Mouse (Mus musculus): ENCODE data around the gene Dact2. TPM values are rescaled to one million over a fixed set of nuclear protein-coding genes. Genes with fewer than 3 reads are reported as not detected.

Gene Dact2
- polyA plus RNA-seq, 1 experiment from 2014 or later = 3.7 TPM

DNA sequence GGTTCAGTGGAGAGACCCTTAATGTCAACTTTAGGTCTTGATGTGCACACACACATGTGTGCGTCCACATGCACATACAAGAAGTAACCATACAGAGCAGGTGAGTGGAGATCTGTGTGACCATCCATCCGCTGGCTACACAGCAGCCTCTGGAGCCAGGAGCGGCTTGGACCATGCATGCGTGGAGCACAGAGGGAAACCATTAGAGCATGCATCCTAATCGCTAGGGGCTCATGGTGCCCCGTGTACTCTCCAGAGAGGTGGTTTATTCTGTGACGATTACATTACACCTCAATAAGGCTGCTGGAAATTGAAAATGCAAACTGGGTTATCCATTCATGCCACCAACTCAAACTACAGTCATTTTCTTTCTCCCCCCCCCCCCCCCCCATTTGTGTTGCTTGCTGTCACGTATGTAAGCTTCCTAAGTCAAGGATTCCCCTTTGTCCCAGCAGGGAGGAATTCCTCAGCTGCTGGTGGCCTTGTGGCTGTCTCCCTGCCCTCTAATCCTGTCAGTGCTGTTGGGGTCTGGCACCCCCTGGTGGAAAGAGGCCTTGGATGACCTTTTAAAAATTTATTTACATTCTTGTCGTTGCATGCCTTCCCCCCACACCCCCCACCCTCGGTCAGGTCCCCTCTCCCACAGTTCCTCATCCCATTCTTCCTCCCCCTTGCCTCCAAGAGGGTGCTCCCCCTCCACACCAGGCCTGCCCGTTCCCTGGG is 17.9 kb upstream of the Dact2 start:
- Histone ChIP-seq H3K27ac (ENCODE audit: low read depth, low read length) (no peak overlapping the region), H3K36me3 (ENCODE audit: control insufficient read depth, insufficient read depth, low read length) (no peaks in the 10 kb centered on the region), H3K27me3 (replicated peaks; ENCODE audit: control insufficient read depth, insufficient read depth, low read length) (no peaks in the 10 kb centered on the region), H3K4me2 (ENCODE audit: low read length) (no peak overlapping the region), H3K9me3 (ENCODE audit: control insufficient read depth, low read length) (no peaks in the 10 kb centered on the region), H3K4me3 (ENCODE audit: low read length) (no peak overlapping the region), H3K4me1 (ENCODE audit: control insufficient read depth, insufficient read depth, low read depth, low read length) (no peaks in the 10 kb centered on the region), H3K9ac (ENCODE audit: low read depth, low read length) (no peak overlapping the region)
- ATAC-seq = no peak
- 36% methylated on average over 11 of the region's 11 CpGs for WGBS

DNA sequence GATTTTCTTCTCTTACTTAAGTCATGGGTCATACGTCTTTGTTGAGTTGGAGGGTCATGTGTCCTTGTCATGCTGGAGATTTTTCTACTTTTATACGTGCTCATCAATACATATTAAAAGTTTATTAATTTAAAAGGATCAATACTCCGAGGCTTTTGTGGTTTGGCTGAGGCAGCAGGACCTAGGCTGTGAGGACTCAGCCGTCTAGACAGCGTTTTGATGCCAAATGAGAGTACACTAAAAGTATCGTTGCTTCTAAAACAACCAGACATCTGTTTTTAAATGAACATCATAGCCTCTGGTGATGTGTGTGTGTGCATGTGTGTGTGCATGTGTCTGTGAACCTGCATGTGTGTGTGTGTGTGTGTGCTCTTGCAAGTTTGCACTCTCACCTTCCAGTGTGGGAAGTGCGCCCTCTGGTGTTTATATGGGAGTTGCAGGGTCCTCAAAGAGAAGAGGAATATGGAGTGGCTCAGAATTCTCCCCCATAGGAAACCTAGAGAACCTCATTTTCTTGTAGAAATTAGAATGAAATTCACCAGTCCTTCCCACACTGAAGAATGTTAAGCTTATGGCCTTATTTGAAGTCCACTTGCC is 16.6 kb upstream of the Dact2 start:
- no peaks in the 10 kb centered on the region for H3K27me3 ChIP-seq (replicated peaks; ENCODE audit: control insufficient read depth, insufficient read depth, low read length)
- no peak overlapping the region for H3K9ac ChIP-seq (ENCODE audit: low read depth, low read length)
- H3K27ac ChIP-seq (ENCODE audit: low read depth, low read length) = no peak overlapping the region
- no peaks in the 10 kb centered on the region for H3K9me3 ChIP-seq (ENCODE audit: control insufficient read depth, low read length)
- ATAC-seq = peak; percentile 30; the same call in 1 of the 2 replicates
- no peak overlapping the region for H3K4me2 ChIP-seq (ENCODE audit: low read length)
- no peaks in the 10 kb centered on the region for H3K36me3 ChIP-seq (ENCODE audit: control insufficient read depth, insufficient read depth, low read length)
- no peaks in the 10 kb centered on the region for H3K4me1 ChIP-seq (ENCODE audit: control insufficient read depth, insufficient read depth, low read depth, low read length)
- WGBS = 62% methylated on average over 7 of the region's 7 CpGs
- no peak overlapping the region for H3K4me3 ChIP-seq (ENCODE audit: low read length)

DNA sequence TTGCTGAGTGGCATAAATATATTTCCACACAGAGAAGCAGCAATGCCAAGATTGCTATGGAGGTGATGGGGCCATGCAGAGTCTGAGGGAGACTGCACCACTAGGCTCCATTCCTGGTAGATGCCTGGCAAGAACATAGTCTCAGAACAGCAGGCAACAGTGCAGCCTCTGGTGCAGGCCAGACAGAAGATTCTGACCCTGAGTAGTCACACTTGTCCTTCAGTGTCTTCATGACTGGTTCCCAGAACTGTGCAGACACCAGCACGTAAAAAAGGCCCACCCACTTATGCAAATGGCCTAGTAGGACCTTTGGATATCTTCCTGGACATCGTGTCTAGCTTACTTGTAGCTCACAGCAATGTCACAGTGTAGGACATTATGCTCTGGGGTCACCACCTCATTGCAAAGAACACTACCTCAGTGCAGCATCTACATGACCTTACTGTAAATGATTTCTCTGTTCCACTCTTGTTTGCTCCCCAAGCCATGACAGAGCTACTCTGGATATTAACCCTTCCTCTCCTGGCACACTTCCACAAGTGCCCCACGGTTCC is 9.9 kb upstream of the Dact2 start:
- Histone ChIP-seq H3K4me1 (ENCODE audit: control insufficient read depth, insufficient read depth, low read depth, low read length) (no peaks in the 10 kb centered on the region), H3K4me2 (ENCODE audit: low read length) (no peak overlapping the region), H3K27me3 (replicated peaks; ENCODE audit: control insufficient read depth, insufficient read depth, low read length) (no peaks in the 10 kb centered on the region), H3K4me3 (ENCODE audit: low read length) (no peak overlapping the region), H3K9ac (ENCODE audit: low read depth, low read length) (no peak overlapping the region), H3K36me3 (ENCODE audit: control insufficient read depth, insufficient read depth, low read length) (no peaks in the 10 kb centered on the region), H3K9me3 (ENCODE audit: control insufficient read depth, low read length) (no peaks in the 10 kb centered on the region), H3K27ac (ENCODE audit: low read depth, low read length) (no peak overlapping the region)
- ATAC-seq = no peak
- WGBS = 73% methylated on average over 3 of the region's 3 CpGs

DNA sequence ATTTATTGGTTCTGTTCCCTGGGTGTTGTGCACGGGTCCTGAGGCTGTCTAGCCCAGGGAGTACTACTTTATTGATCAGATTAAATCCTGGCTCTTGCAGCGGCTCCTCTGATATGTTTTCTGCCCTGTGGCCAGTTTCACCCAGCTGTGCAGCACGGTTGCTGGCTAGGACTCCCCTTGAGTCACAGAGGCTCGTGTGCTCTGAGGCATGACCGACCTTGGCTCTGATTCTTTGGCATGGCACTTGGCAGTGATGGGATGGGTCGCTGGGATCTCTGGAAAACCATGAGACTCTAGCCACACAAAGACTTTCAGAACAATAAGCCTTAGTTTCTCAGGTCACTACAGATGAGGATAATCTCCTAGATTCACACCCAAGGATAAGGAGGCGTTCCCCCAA is 8.7 kb upstream of the Dact2 start:
- WGBS = 63% methylated on average over 7 of the region's 7 CpGs

DNA sequence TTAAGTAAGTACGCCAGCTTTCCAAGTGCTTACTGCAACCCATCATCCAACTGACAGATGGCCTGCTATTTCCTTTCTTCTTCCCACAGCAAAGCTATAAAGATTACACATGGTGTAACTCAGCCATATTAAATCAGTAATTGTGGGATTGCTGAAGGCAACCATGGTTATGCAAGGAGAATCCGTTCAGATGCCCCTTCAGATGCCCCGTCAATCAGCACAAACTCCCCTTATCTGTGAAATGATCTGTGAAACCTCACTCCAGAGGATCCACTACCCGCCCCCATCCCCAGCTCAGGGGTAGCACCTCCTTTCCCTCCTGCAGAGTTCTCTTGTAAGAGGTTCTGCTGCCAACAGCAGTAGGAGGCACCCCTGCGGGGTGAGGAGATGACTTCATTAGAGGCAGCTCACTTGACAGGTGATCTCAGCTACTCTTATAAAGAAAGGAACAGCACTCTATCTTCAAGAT is 3.0 kb upstream of the Dact2 start:
- H3K9ac ChIP-seq (ENCODE audit: low read depth, low read length) = no peak overlapping the region
- H3K4me3 ChIP-seq (ENCODE audit: low read length) = no peak overlapping the region
- ATAC-seq = no peak
- peaks cover 17% of the 10 kb centered on the region for H3K27me3 ChIP-seq (replicated peaks; ENCODE audit: control insufficient read depth, insufficient read depth, low read length)
- no peak overlapping the region for H3K4me2 ChIP-seq (ENCODE audit: low read length)
- no peaks in the 10 kb centered on the region for H3K9me3 ChIP-seq (ENCODE audit: control insufficient read depth, low read length)
- 20% methylated on average over 5 of the region's 5 CpGs for WGBS
- no peak overlapping the region for H3K27ac ChIP-seq (ENCODE audit: low read depth, low read length)
- H3K4me1 ChIP-seq (ENCODE audit: control insufficient read depth, insufficient read depth, low read depth, low read length) = peaks cover 11% of the 10 kb centered on the region
- no peaks in the 10 kb centered on the region for H3K36me3 ChIP-seq (ENCODE audit: control insufficient read depth, insufficient read depth, low read length)

More for the DNA sequence above, 8.7 kb upstream of the Dact2 start:
- H3K4me1 ChIP-seq (ENCODE audit: control insufficient read depth, insufficient read depth, low read depth, low read length) = no peaks in the 10 kb centered on the region
- H3K27ac ChIP-seq (ENCODE audit: low read depth, low read length) = no peak overlapping the region
- H3K27me3 ChIP-seq (replicated peaks; ENCODE audit: control insufficient read depth, insufficient read depth, low read length) = 0 out of 2 replicates have a peak, but pooled peaks cover 2% of the 10 kb centered on the region
- H3K36me3 ChIP-seq (ENCODE audit: control insufficient read depth, insufficient read depth, low read length) = no peaks in the 10 kb centered on the region
- H3K9ac ChIP-seq (ENCODE audit: low read depth, low read length) = no peak overlapping the region
- no peak overlapping the region for H3K4me3 ChIP-seq (ENCODE audit: low read length)
- H3K4me2 ChIP-seq (ENCODE audit: low read length) = no peak overlapping the region
- no peak for ATAC-seq
- no peaks in the 10 kb centered on the region for H3K9me3 ChIP-seq (ENCODE audit: control insufficient read depth, low read length)

DNA sequence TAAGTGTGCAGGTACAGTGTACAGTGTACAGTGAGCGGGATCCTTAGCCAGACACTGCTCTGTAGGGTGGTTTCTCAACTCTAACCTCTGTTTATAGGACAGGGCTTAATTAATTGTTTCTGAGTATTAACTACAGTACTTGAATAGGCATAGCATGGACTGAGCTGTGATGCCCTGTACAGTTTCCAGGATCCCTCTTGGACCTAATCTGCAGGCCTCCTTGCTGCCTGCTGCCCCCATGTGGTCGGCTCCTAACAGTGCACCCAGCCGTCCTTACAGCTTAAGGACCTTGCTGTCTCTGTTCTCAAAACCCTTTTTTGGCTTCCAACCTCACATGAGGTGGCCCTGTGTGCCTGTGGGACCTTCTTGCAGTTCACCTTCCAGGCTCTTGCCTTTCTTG is 2.0 kb upstream of the Dact2 start:
- peak; percentile 29; the same call in 1 of the 2 replicates for ATAC-seq
- H3K36me3 ChIP-seq (ENCODE audit: control insufficient read depth, insufficient read depth, low read length) = no peaks in the 10 kb centered on the region
- H3K9ac ChIP-seq (ENCODE audit: low read depth, low read length) = no peak overlapping the region
- H3K27me3 ChIP-seq (replicated peaks; ENCODE audit: control insufficient read depth, insufficient read depth, low read length) = peaks cover 20% of the 10 kb centered on the region
- WGBS = 32% methylated on average over 3 of the region's 3 CpGs
- no peaks in the 10 kb centered on the region for H3K9me3 ChIP-seq (ENCODE audit: control insufficient read depth, low read length)
- H3K4me2 ChIP-seq (ENCODE audit: low read length) = no peak overlapping the region
- no peak overlapping the region for H3K4me3 ChIP-seq (ENCODE audit: low read length)
- H3K4me1 ChIP-seq (ENCODE audit: control insufficient read depth, insufficient read depth, low read depth, low read length) = peaks cover 14% of the 10 kb centered on the region
- no peak overlapping the region for H3K27ac ChIP-seq (ENCODE audit: low read depth, low read length)

DNA sequence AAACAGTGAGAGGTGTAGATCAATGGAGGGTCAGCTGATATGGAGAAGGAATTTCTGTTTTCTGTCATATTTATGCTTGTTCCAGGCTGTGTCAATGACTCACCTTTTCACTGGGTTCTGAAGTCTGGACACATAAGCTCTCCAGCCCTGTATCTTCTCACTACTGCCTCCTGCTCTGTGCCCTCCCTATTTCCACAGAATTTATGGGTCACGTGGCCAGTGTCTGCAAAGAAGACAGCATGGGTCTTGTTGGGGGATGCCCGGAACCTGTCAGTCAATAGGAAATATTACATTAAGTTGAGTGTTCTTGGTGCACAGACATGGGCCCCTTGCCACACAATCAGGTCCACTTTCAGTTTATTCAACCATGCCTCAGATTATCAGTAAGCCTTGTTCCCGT is 1.1 kb upstream of the Dact2 start:
- WGBS = 90% methylated on average over 3 of the region's 3 CpGs
- H3K9me3 ChIP-seq (ENCODE audit: control insufficient read depth, low read length) = no peaks in the 10 kb centered on the region
- H3K36me3 ChIP-seq (ENCODE audit: control insufficient read depth, insufficient read depth, low read length) = no peaks in the 10 kb centered on the region
- no peak overlapping the region for H3K9ac ChIP-seq (ENCODE audit: low read depth, low read length)
- no peak overlapping the region for H3K4me3 ChIP-seq (ENCODE audit: low read length)
- ATAC-seq = no peak
- H3K27me3 ChIP-seq (replicated peaks; ENCODE audit: control insufficient read depth, insufficient read depth, low read length) = peaks cover 20% of the 10 kb centered on the region
- peaks cover 14% of the 10 kb centered on the region for H3K4me1 ChIP-seq (ENCODE audit: control insufficient read depth, insufficient read depth, low read depth, low read length)
- no peak overlapping the region for H3K4me2 ChIP-seq (ENCODE audit: low read length)
- no peak overlapping the region for H3K27ac ChIP-seq (ENCODE audit: low read depth, low read length)

DNA sequence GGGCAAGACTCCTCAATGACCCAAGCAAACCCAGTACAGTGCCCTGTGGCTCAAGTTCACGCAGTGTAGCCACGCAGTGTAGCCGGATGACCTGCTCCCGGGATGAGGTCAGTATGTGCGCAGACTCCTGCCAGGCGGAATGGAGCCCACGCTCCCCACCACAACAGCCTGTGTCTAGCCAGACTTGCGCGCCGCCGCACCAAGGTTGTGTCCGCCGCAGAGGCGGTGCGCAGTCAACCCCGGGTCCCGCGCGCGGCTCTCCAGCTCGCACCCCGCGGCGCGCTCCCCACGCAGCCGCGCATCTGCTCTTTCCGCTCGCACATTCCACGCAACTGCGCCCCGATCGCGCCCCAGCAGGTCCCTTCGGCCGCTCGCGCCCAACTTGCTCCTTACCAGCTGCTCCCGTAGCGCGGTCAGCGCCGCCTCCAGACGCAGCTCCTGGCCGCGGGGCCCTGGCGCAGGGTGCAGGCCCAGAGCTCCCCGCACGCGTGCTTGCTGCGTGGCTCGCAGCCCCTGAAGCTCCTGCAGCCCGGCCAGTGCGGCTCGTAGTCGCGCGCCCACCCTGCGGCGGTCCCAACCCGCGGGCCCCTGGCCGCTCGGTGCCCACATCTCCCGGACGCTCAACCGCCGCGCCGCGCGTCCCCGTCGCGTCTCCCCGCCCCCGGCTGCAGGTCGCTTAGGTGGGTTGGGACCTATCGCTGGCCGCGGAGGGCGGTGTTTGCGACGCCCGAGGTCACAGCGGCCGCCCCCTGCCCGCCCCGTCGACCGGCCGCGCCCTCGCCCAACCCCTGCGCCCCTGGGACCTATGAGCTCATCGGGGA is 773 bp downstream of the Dact2 start:
- H3K9ac ChIP-seq (ENCODE audit: low read depth, low read length) = peak overlapping the region; percentile 83
- peak; percentile 80 for ATAC-seq
- peaks cover 20% of the 10 kb centered on the region for H3K27me3 ChIP-seq (replicated peaks; ENCODE audit: control insufficient read depth, insufficient read depth, low read length)
- under 1% methylated on average over 97 of the region's 97 CpGs for WGBS
- H3K4me2 ChIP-seq (ENCODE audit: low read length) = peak overlapping the region; percentile 92
- H3K4me1 ChIP-seq (ENCODE audit: control insufficient read depth, insufficient read depth, low read depth, low read length) = peaks cover 14% of the 10 kb centered on the region
- no peaks in the 10 kb centered on the region for H3K9me3 ChIP-seq (ENCODE audit: control insufficient read depth, low read length)
- peak overlapping the region; percentile 55 for H3K27ac ChIP-seq (ENCODE audit: low read depth, low read length)
- H3K36me3 ChIP-seq (ENCODE audit: control insufficient read depth, insufficient read depth, low read length) = no peaks in the 10 kb centered on the region
- H3K4me3 ChIP-seq (ENCODE audit: low read length) = peak overlapping the region; percentile 73
